Mouse (Mus musculus): ENCODE results near the gene Scd1. TPM values are rescaled to one million over a fixed set of nuclear protein-coding genes. Genes with fewer than 3 reads are reported as not detected.
A peak's percentile ranks its signal among the peaks of the same experiment; 100 is the strongest.

Gene Scd1
- polyA plus RNA-seq, 1 experiment from 2014 or later = 7.3 TPM

GRCm38 (mm10) chr19:44364029-44364428 lies 43.6 kb downstream of the Scd1 start:
- Histone ChIP-seq H3K27me3 (no peaks in the 10 kb centered on the region), H3K4me3 (replicated peaks) (no peak overlapping the region), H3K36me3 (no peaks in the 10 kb centered on the region), H3K9me3 (replicated peaks) (no peaks in the 10 kb centered on the region), H3K4me1 (replicated peaks) (peaks cover 15% of the 10 kb centered on the region), H3K4me2 (no peak overlapping the region), H3K27ac (no peak overlapping the region), H3K9ac (no peak overlapping the region)
- ATAC-seq (ENCODE audit: low read depth) (no peak), DNase-seq (no peak)
- 75% methylated on average over 8 of the region's 8 CpGs for WGBS (ENCODE audit: insufficient replicate concordance)

- ATAC-seq (ENCODE audit: low read depth) (peak; percentile 47; the same call in 1 of the 2 replicates), DNase-seq (peak; percentile 70)
- no peaks in the 10 kb centered on the region for H3K27me3 ChIP-seq
- no peaks in the 10 kb centered on the region for H3K36me3 ChIP-seq
- no peak overlapping the region for H3K27ac ChIP-seq
- no peak overlapping the region for H3K4me3 ChIP-seq (replicated peaks)
- no peaks in the 10 kb centered on the region for H3K9me3 ChIP-seq (replicated peaks)
- WGBS (ENCODE audit: insufficient replicate concordance) = 11% methylated on average over 13 of the region's 13 CpGs
- H3K4me2 ChIP-seq = 0 out of 2 replicates have a peak overlapping the region, but pooled peaks have one; percentile 4
- no peak overlapping the region for H3K9ac ChIP-seq
- H3K4me1 ChIP-seq (replicated peaks) = peaks cover 15% of the 10 kb centered on the region
Observed at GRCm38 (mm10) chr19:44363529-44363928, 44.1 kb downstream of the Scd1 start.

- no peaks in the 10 kb centered on the region for H3K9me3 ChIP-seq (replicated peaks)
- WGBS (ENCODE audit: insufficient replicate concordance) = 64% methylated on average over 8 of the region's 8 CpGs
- no peaks in the 10 kb centered on the region for H3K36me3 ChIP-seq
- peaks cover 6% of the 10 kb centered on the region; the same call in 1 of the 2 replicates for H3K4me1 ChIP-seq (replicated peaks)
- DNase-seq = no peak
- no peak overlapping the region for H3K27ac ChIP-seq
- no peak overlapping the region for H3K4me2 ChIP-seq
- no peak overlapping the region for H3K4me3 ChIP-seq (replicated peaks)
- H3K9ac ChIP-seq = no peak overlapping the region
- no peaks in the 10 kb centered on the region for H3K27me3 ChIP-seq
- no peak for ATAC-seq (ENCODE audit: low read depth)
Observed at GRCm38 (mm10) chr19:44358700-44359099, 49.0 kb downstream of the Scd1 start.

GRCm38 (mm10) chr19:44351756-44352155 lies 55.9 kb downstream of the Scd1 start:
- no peak overlapping the region for H3K4me3 ChIP-seq (replicated peaks)
- WGBS (ENCODE audit: insufficient replicate concordance) = 67% methylated on average over 7 of the region's 7 CpGs
- no peaks in the 10 kb centered on the region for H3K36me3 ChIP-seq
- ATAC-seq (ENCODE audit: low read depth) (no peak), DNase-seq (no peak)
- no peak overlapping the region for H3K4me2 ChIP-seq
- H3K9ac ChIP-seq = no peak overlapping the region
- H3K9me3 ChIP-seq (replicated peaks) = no peaks in the 10 kb centered on the region
- no peaks in the 10 kb centered on the region for H3K27me3 ChIP-seq
- no peaks in the 10 kb centered on the region for H3K4me1 ChIP-seq (replicated peaks)
- no peak overlapping the region for H3K27ac ChIP-seq

GRCm38 (mm10) chr19:44349689-44350088 lies 58.0 kb downstream of the Scd1 start:
- 62% methylated on average over 8 of the region's 8 CpGs for WGBS (ENCODE audit: insufficient replicate concordance)
- Histone ChIP-seq H3K4me2 (no peak overlapping the region), H3K27me3 (no peaks in the 10 kb centered on the region), H3K4me3 (replicated peaks) (no peak overlapping the region), H3K9ac (no peak overlapping the region), H3K36me3 (no peaks in the 10 kb centered on the region), H3K9me3 (replicated peaks) (no peaks in the 10 kb centered on the region), H3K27ac (no peak overlapping the region), H3K4me1 (replicated peaks) (no peaks in the 10 kb centered on the region)
- no peak for ATAC-seq (ENCODE audit: low read depth)
- no peak for DNase-seq

Other genes with a start within 250 kb of the Scd1 start
- gene Pkd2l1, start 215.4 kb downstream of the Scd1 start, polyA plus RNA-seq (2015; fragmentation: Nextera tagmentation; extraction: Ambion mirVana) = not detected in 2 replicates
- gene Scd3, start 204.6 kb downstream of the Scd1 start, polyA plus RNA-seq (2015; fragmentation: Nextera tagmentation; extraction: Ambion mirVana) = not detected in 2 replicates
- gene Scd2, start 114.2 kb downstream of the Scd1 start, polyA plus RNA-seq (2015; fragmentation: Nextera tagmentation; extraction: Ambion mirVana) = 73.7 and 106 TPM in 2 replicates
- 0.05 TPM in 1 of 2 replicates, not detected in the other for gene Scd4, start 74.8 kb downstream of the Scd1 start, polyA plus RNA-seq (2015; fragmentation: Nextera tagmentation; extraction: Ambion mirVana)
- not detected in 2 replicates for gene Wnt8b, start 85.6 kb upstream of the Scd1 start, polyA plus RNA-seq (2015; fragmentation: Nextera tagmentation; extraction: Ambion mirVana)
- 0.29 and 0.43 TPM in 2 replicates for gene Sec31b, start 138.0 kb upstream of the Scd1 start, polyA plus RNA-seq (2015; fragmentation: Nextera tagmentation; extraction: Ambion mirVana)
- gene Gm20538, start 145.0 kb upstream of the Scd1 start, polyA plus RNA-seq (2015; fragmentation: Nextera tagmentation; extraction: Ambion mirVana) = not detected in 2 replicates
- gene Ndufb8, start 147.6 kb upstream of the Scd1 start, polyA plus RNA-seq (2015; fragmentation: Nextera tagmentation; extraction: Ambion mirVana) = 345 and 371 TPM in 2 replicates
- gene Hif1an, start 155.0 kb upstream of the Scd1 start, polyA plus RNA-seq (2015; fragmentation: Nextera tagmentation; extraction: Ambion mirVana) = 10.6 and 13.3 TPM in 2 replicates